Mouse (Mus musculus) G1E (cell line): Measurements from ENCODE around the gene Olfr1055. TPM values are rescaled to one million over a fixed set of nuclear protein-coding genes. Genes with fewer than 3 reads are reported as not detected.

Source experiments
- ATAC-seq: 2 replicates; pipeline ENCODE4 v1.8.0; 2016; ENCODE audit warnings: mild to moderate bottlenecking; ENCODE audit not compliant: insufficient number of reproducible peaks, poor library complexity, low FRiP score, severe bottlenecking; ENCODE audit errors: extremely low read depth
- DNase-seq: peaks from one replicate; pipeline ENCODE4 v3.0.0; 2012; ENCODE audit warnings: low spot score
- H3K27me3 ChIP-seq: 2 replicates; pipeline ENCODE4 v1.6.1; 2012; ENCODE audit warnings: mild to moderate bottlenecking, low read length, inconsistent platforms; ENCODE audit not compliant: insufficient read depth
- H3K36me3 ChIP-seq: replicated peaks from 2 replicates; pipeline ENCODE3; 2012; ENCODE audit warnings: mild to moderate bottlenecking, inconsistent platforms
- H3K4me1 ChIP-seq: 2 replicates; pipeline ENCODE4 v1.6.1; 2012; ENCODE audit warnings: low read depth, low read length, inconsistent platforms, mixed read lengths; ENCODE audit not compliant: insufficient read depth
- H3K4me3 ChIP-seq: 2 replicates; pipeline ENCODE4 v1.5.1; 2012; ENCODE audit warnings: low read depth, mild to moderate bottlenecking, inconsistent platforms, low read length, moderate library complexity, mixed read lengths
- H3K9me3 ChIP-seq: replicated peaks from 2 replicates; pipeline ENCODE4 v1.6.1; 2012; ENCODE audit warnings: inconsistent platforms
- CTCF ChIP-seq: IDR thresholded peaks from 2 replicates; pipeline ENCODE4 v1.5.1; 2012; ENCODE audit warnings: low read depth, low read length, inconsistent platforms, mixed read lengths
- GATA1 ChIP-seq: IDR thresholded peaks from 2 replicates; pipeline ENCODE4 v1.6.1; 2012; ENCODE audit warnings: borderline replicate concordance, low read length, inconsistent platforms, mixed read lengths
- GATA2 ChIP-seq: IDR thresholded peaks from 2 replicates; pipeline ENCODE4 v1.6.1; 2012; ENCODE audit warnings: low read depth, low read length, inconsistent platforms, borderline replicate concordance
- POLR2AphosphoS5 ChIP-seq: IDR thresholded peaks from 2 replicates; pipeline ENCODE4 v1.6.1; 2012; ENCODE audit warnings: low read depth, low read length, inconsistent platforms; ENCODE audit not compliant: insufficient replicate concordance
- TAL1 ChIP-seq: conservative IDR thresholded peaks from 2 replicates; pipeline ENCODE4 v1.6.1; 2012; ENCODE audit warnings: low read depth, low read length, inconsistent platforms, mixed read lengths
- polyA plus RNA-seq: library from polyadenylated mRNA; stranded (reverse); fragments of >175 nt; gene quantifications from 2 replicates; pipeline ENCODE4 v1.2.3, GENCODE M21; 2012
- total RNA-seq, 2 experiments: library from RNA; stranded (forward) in 1 of 2; stranded (reverse) in 1 of 2; fragments of 200-1000 nt in 1 of 2; fragments of >200 nt in 1 of 2; fragmentation: Nextera tagmentation in 1 of 2; gene quantifications; 2 replicates each; pipeline ENCODE4 v1.2.3; 2014 to 2017

Olfr1055 gene
- total and polyA plus RNA-seq, 3 experiments = not detected

- TF ChIP-seq GATA2 (no peak), POLR2AphosphoS5 (no peak), TAL1 (no peak), CTCF (no peak), GATA1 (no peak)
- Histone ChIP-seq H3K36me3 (no peaks in the 10 kb centered on the region), H3K9me3 (no peaks in the 10 kb centered on the region), H3K4me1 (no peaks in the 10 kb centered on the region), H3K4me3 (no peak within 1 kb of the TSS), H3K27me3 (no peaks in the 10 kb centered on the region)
- ATAC-seq (no peak), DNase-seq (no peak)
These were observed 14.8 kb downstream of the Olfr1055 start, which contains the start of gene Olfr1054 for GRCm38 (mm10) chr2:86335333-86335732. Olfr1054 (minus strand) TSS chr2:86335433.

GRCm38 (mm10) chr2:86315184-86315583 lies 34.9 kb downstream of the Olfr1055 start, which contains the start of gene Olfr1053:
Olfr1053 (minus strand) TSS chr2:86315284.
- ATAC-seq (no peak), DNase-seq (no peak)
- no peaks in the 10 kb centered on the region for H3K4me1 ChIP-seq
- H3K4me3 ChIP-seq = no peak within 1 kb of the TSS
- no peak for TF ChIP-seq GATA2
- no peak for TF ChIP-seq CTCF
- no peak for TF ChIP-seq POLR2AphosphoS5
- no peak for TF ChIP-seq GATA1
- H3K27me3 ChIP-seq = no peaks in the 10 kb centered on the region
- H3K36me3 ChIP-seq = no peaks in the 10 kb centered on the region
- no peaks in the 10 kb centered on the region for H3K9me3 ChIP-seq

Other genes with a start within 250 kb of the Olfr1055 start
Only the 20 nearest of the 27 such genes appear.
- not detected in 2 replicates for gene Olfr1044, start 172.5 kb downstream of the Olfr1055 start, total RNA-seq (2014; fragmentation: Nextera tagmentation)
- 0.17 and 0.38 TPM in 2 replicates for gene Olfr1044, start 172.5 kb downstream of the Olfr1055 start, total RNA-seq (2017)
- gene Olfr1044, start 172.5 kb downstream of the Olfr1055 start, polyA plus RNA-seq = not detected in 2 replicates
- gene Olfr52, start 164.6 kb downstream of the Olfr1055 start, total RNA-seq (2014; fragmentation: Nextera tagmentation) = not detected in 2 replicates
- gene Olfr52, start 164.6 kb downstream of the Olfr1055 start, total RNA-seq (2017) = 0.11 and 0.17 TPM in 2 replicates
- not detected in 2 replicates for gene Olfr52, start 164.6 kb downstream of the Olfr1055 start, polyA plus RNA-seq
- not detected in 2 replicates for gene Olfr1045, start 147.3 kb downstream of the Olfr1055 start, total RNA-seq (2014; fragmentation: Nextera tagmentation)
- gene Olfr1045, start 147.3 kb downstream of the Olfr1055 start, total RNA-seq (2017) = 0.16 and 0.17 TPM in 2 replicates
- gene Olfr1045, start 147.3 kb downstream of the Olfr1055 start, polyA plus RNA-seq = not detected in 2 replicates
- gene Olfr1046, start 131.0 kb downstream of the Olfr1055 start, total RNA-seq (2014; fragmentation: Nextera tagmentation) = not detected in 2 replicates
- 0.16 TPM in 1 of 2 replicates, not detected in the other for gene Olfr1046, start 131.0 kb downstream of the Olfr1055 start, total RNA-seq (2017)
- gene Olfr1046, start 131.0 kb downstream of the Olfr1055 start, polyA plus RNA-seq = not detected in 2 replicates
- not detected in 2 replicates for gene Olfr1047, start 118.9 kb downstream of the Olfr1055 start, total RNA-seq (2014; fragmentation: Nextera tagmentation)
- gene Olfr1047, start 118.9 kb downstream of the Olfr1055 start, total RNA-seq (2017) = not detected in 2 replicates
- gene Olfr1047, start 118.9 kb downstream of the Olfr1055 start, polyA plus RNA-seq = not detected in 2 replicates
- not detected in 2 replicates for gene Olfr1048, start 110.0 kb downstream of the Olfr1055 start, total RNA-seq (2014; fragmentation: Nextera tagmentation)
- gene Olfr1048, start 110.0 kb downstream of the Olfr1055 start, total RNA-seq (2017) = 0.06 and 0.27 TPM in 2 replicates
- gene Olfr1048, start 110.0 kb downstream of the Olfr1055 start, polyA plus RNA-seq = not detected in 2 replicates
- not detected in 2 replicates for gene Olfr1049, start 92.0 kb downstream of the Olfr1055 start, total RNA-seq (2014; fragmentation: Nextera tagmentation)
- gene Olfr1049, start 92.0 kb downstream of the Olfr1055 start, total RNA-seq (2017) = not detected in 2 replicates
- gene Olfr1049, start 92.0 kb downstream of the Olfr1055 start, polyA plus RNA-seq = not detected in 2 replicates
- not detected in 2 replicates for gene Olfr1051, start 71.2 kb downstream of the Olfr1055 start, total RNA-seq (2014; fragmentation: Nextera tagmentation)
- gene Olfr1051, start 71.2 kb downstream of the Olfr1055 start, total RNA-seq (2017) = not detected in 2 replicates
- gene Olfr1051, start 71.2 kb downstream of the Olfr1055 start, polyA plus RNA-seq = not detected in 2 replicates
- not detected in 2 replicates for gene Olfr1052, start 57.8 kb downstream of the Olfr1055 start, total RNA-seq (2014; fragmentation: Nextera tagmentation)
- 0.11 and 0.12 TPM in 2 replicates for gene Olfr1052, start 57.8 kb downstream of the Olfr1055 start, total RNA-seq (2017)
- gene Olfr1052, start 57.8 kb downstream of the Olfr1055 start, polyA plus RNA-seq = not detected in 2 replicates
- not detected in 2 replicates for gene Olfr1053, start 35.0 kb downstream of the Olfr1055 start, total RNA-seq (2014; fragmentation: Nextera tagmentation)
- not detected in 2 replicates for gene Olfr1053, start 35.0 kb downstream of the Olfr1055 start, total RNA-seq (2017)
- not detected in 2 replicates for gene Olfr1053, start 35.0 kb downstream of the Olfr1055 start, polyA plus RNA-seq
- gene Olfr1054, start 14.9 kb downstream of the Olfr1055 start, total RNA-seq (2014; fragmentation: Nextera tagmentation) = not detected in 2 replicates
- gene Olfr1054, start 14.9 kb downstream of the Olfr1055 start, total RNA-seq (2017) = not detected in 2 replicates
- gene Olfr1054, start 14.9 kb downstream of the Olfr1055 start, polyA plus RNA-seq = not detected in 2 replicates
- gene Olfr1056, start 12.2 kb upstream of the Olfr1055 start, total RNA-seq (2014; fragmentation: Nextera tagmentation) = not detected in 2 replicates
- gene Olfr1056, start 12.2 kb upstream of the Olfr1055 start, total RNA-seq (2017) = 0.12 and 0.60 TPM in 2 replicates
- gene Olfr1056, start 12.2 kb upstream of the Olfr1055 start, polyA plus RNA-seq = not detected in 2 replicates
- gene Olfr1057, start 28.1 kb upstream of the Olfr1055 start, total RNA-seq (2014; fragmentation: Nextera tagmentation) = not detected in 2 replicates
- gene Olfr1057, start 28.1 kb upstream of the Olfr1055 start, total RNA-seq (2017) = 0.22 TPM in 1 of 2 replicates, not detected in the other
- not detected in 2 replicates for gene Olfr1057, start 28.1 kb upstream of the Olfr1055 start, polyA plus RNA-seq
- not detected in 2 replicates for gene Olfr1058, start 38.3 kb upstream of the Olfr1055 start, total RNA-seq (2014; fragmentation: Nextera tagmentation)
- gene Olfr1058, start 38.3 kb upstream of the Olfr1055 start, total RNA-seq (2017) = not detected in 2 replicates
- gene Olfr1058, start 38.3 kb upstream of the Olfr1055 start, polyA plus RNA-seq = not detected in 2 replicates
- not detected in 2 replicates for gene Olfr1061, start 63.8 kb upstream of the Olfr1055 start, total RNA-seq (2014; fragmentation: Nextera tagmentation)
- not detected in 2 replicates for gene Olfr1061, start 63.8 kb upstream of the Olfr1055 start, total RNA-seq (2017)
- gene Olfr1061, start 63.8 kb upstream of the Olfr1055 start, polyA plus RNA-seq = not detected in 2 replicates
- gene Olfr1062, start 76.5 kb upstream of the Olfr1055 start, total RNA-seq (2014; fragmentation: Nextera tagmentation) = not detected in 2 replicates
- gene Olfr1062, start 76.5 kb upstream of the Olfr1055 start, total RNA-seq (2017) = 0.05 TPM in 1 of 2 replicates, not detected in the other
- gene Olfr1062, start 76.5 kb upstream of the Olfr1055 start, polyA plus RNA-seq = not detected in 2 replicates
- not detected in 2 replicates for gene Olfr1065, start 100.3 kb upstream of the Olfr1055 start, total RNA-seq (2014; fragmentation: Nextera tagmentation)
- gene Olfr1065, start 100.3 kb upstream of the Olfr1055 start, total RNA-seq (2017) = 0.11 TPM in 1 of 2 replicates, not detected in the other
- gene Olfr1065, start 100.3 kb upstream of the Olfr1055 start, polyA plus RNA-seq = not detected in 2 replicates
- gene Olfr1066, start 106.0 kb upstream of the Olfr1055 start, total RNA-seq (2014; fragmentation: Nextera tagmentation) = not detected in 2 replicates
- gene Olfr1066, start 106.0 kb upstream of the Olfr1055 start, total RNA-seq (2017) = 0.49 TPM in 1 of 2 replicates, not detected in the other
- not detected in 2 replicates for gene Olfr1066, start 106.0 kb upstream of the Olfr1055 start, polyA plus RNA-seq
- gene Olfr228, start 137.1 kb upstream of the Olfr1055 start, total RNA-seq (2014; fragmentation: Nextera tagmentation) = not detected in 2 replicates
- not detected in 2 replicates for gene Olfr228, start 137.1 kb upstream of the Olfr1055 start, total RNA-seq (2017)
- gene Olfr228, start 137.1 kb upstream of the Olfr1055 start, polyA plus RNA-seq = not detected in 2 replicates
- gene Olfr1076, start 158.2 kb upstream of the Olfr1055 start, total RNA-seq (2014; fragmentation: Nextera tagmentation) = not detected in 2 replicates
- gene Olfr1076, start 158.2 kb upstream of the Olfr1055 start, total RNA-seq (2017) = not detected in 2 replicates
- gene Olfr1076, start 158.2 kb upstream of the Olfr1055 start, polyA plus RNA-seq = not detected in 2 replicates